Comparison of ENCODE assay signal across 9 mouse cellular contexts in the genomic region with DNA sequence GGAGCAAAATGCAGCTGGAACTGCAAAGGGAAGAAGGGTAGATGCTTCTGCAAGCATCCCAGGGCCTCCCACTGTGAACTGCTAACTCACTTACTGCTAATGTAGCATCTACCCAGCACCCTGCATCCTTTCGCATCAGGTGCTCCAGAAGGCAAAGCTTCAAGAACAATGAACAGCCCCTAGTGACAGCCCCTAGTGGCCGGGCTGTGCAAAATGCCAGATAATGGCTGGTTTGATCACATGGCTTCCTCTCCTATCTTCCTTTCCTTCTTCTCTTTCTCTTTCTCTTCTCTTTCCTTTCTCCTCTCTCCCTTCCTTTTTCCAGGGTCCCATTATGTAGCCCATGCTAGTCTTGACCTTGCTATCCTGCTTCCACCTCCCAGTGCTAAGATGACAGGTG. TPM values are rescaled to one million over a fixed set of nuclear protein-coding genes. Genes with fewer than 3 reads are reported as not detected.
DNase-seq lines count a peak whose midpoint lies in the region; ATAC-seq and TF ChIP-seq lines count a peak whose summit lies in the region.
"Had no signal": no experiment of that assay in that cellular context is flagged by ENCODE, and none has a peak within 500 bp of the region (broad histone marks: within the 10 kb centered on the region; RNA-seq: fewer than 3 reads in every experiment).

No protein-coding gene starts in this region.

- H3K4me3 ChIP-seq in kidney, embryonic 15.5 days (replicated peaks) = no peak overlapping the region
- H3K4me3 ChIP-seq in ES-Bruce4 (ENCODE audit: low read depth, low read length) = no peak overlapping the region
- no peak overlapping the region for H3K4me3 ChIP-seq in midbrain, postnatal 0 days (ENCODE audit: low read depth, low read length)

- no peaks in the 10 kb centered on the region for H3K36me3 ChIP-seq in kidney, embryonic 15.5 days
- H3K36me3 ChIP-seq in ES-Bruce4 (ENCODE audit: control insufficient read depth, insufficient read depth, low read length, poor library complexity, severe bottlenecking) = no peaks in the 10 kb centered on the region
- no peaks in the 10 kb centered on the region for H3K36me3 ChIP-seq in midbrain, postnatal 0 days (ENCODE audit: insufficient read depth, low read length)

- no peak for TF ChIP-seq POLR2A in ES-Bruce4 (IDR thresholded peaks at IDR 0.05; ENCODE audit: insufficient read depth, low read length)
- TF ChIP-seq POLR2A in brain, embryonic 14.5 days (IDR thresholded peaks at IDR 0.05; ENCODE audit: borderline replicate concordance, extremely low read depth, insufficient read depth, insufficient read length, poor library complexity, severe bottlenecking) = no peak

- H3K9ac ChIP-seq in kidney, embryonic 15.5 days = no peak overlapping the region
- H3K9ac ChIP-seq in ES-Bruce4 (ENCODE audit: low read depth, poor library complexity, severe bottlenecking) = no peak overlapping the region
- H3K9ac ChIP-seq in midbrain, postnatal 0 days (replicated peaks; ENCODE audit: low read length, poor library complexity, severe bottlenecking) = no peak overlapping the region

- no peak for ATAC-seq in kidney, embryonic 15.5 days (replicated peaks; ENCODE audit: low FRiP score)
- ATAC-seq in midbrain, postnatal 0 days (ENCODE audit: low FRiP score) = peak; percentile 16; the same call in 1 of the 2 replicates
- no peak for ATAC-seq in megakaryocyte, adult 5-6 weeks (ENCODE audit: poor library complexity, severe bottlenecking)

- H3K27ac ChIP-seq in kidney, embryonic 15.5 days = no peak overlapping the region
- H3K27ac ChIP-seq in ES-Bruce4 (ENCODE audit: insufficient read depth, low read length) = no peak overlapping the region
- no peak overlapping the region for H3K27ac ChIP-seq in midbrain, postnatal 0 days (ENCODE audit: low read depth, low read length)

- no peaks in the 10 kb centered on the region for H3K4me1 ChIP-seq in kidney, embryonic 15.5 days
- no peaks in the 10 kb centered on the region for H3K4me1 ChIP-seq in ES-Bruce4 (ENCODE audit: control insufficient read depth, insufficient read depth, low read length)
- no peaks in the 10 kb centered on the region for H3K4me1 ChIP-seq in midbrain, postnatal 0 days (ENCODE audit: insufficient read depth, low read length)

- TF ChIP-seq CTCF in ES-Bruce4 (IDR thresholded peaks at IDR 0.05; ENCODE audit: low read depth, low read length) = peak; percentile 54
- peak; percentile 55; the same call in 1 of the 2 replicates for TF ChIP-seq CTCF in brain, embryonic 14.5 days (IDR thresholded peaks at IDR 0.05; ENCODE audit: borderline replicate concordance, extremely low read depth, insufficient read depth, insufficient read length)
- peak; percentile 36 for TF ChIP-seq CTCF in midbrain, postnatal 0 days (IDR thresholded peaks at IDR 0.05)

- no peaks in the 10 kb centered on the region for H3K27me3 ChIP-seq in kidney, embryonic 15.5 days
- H3K27me3 ChIP-seq in ES-Bruce4 (ENCODE audit: control insufficient read depth, insufficient read depth, low read length, poor library complexity, severe bottlenecking) = no peaks in the 10 kb centered on the region
- H3K27me3 ChIP-seq in midbrain, postnatal 0 days (ENCODE audit: insufficient read depth, low read length) = no peaks in the 10 kb centered on the region

- TF ChIP-seq EP300 in ES-Bruce4 (IDR thresholded peaks at IDR 0.05; ENCODE audit: insufficient read depth, low read depth, low read length) = no peak

- WGBS in kidney, embryonic 15.5 days = 38% methylated on average over 2 of the region's 2 CpGs
- WGBS in midbrain, postnatal 0 days = 31% methylated on average over 2 of the region's 2 CpGs

- no peak overlapping the region for H3K4me2 ChIP-seq in kidney, embryonic 15.5 days
- no peak overlapping the region for H3K4me2 ChIP-seq in midbrain, postnatal 0 days (ENCODE audit: low read depth, low read length, poor library complexity, severe bottlenecking)

- peak; percentile 17 to 25 for DNase-seq in kidney, postnatal 4 days
- DNase-seq in brain, embryonic 14.5 days (ENCODE audit: low read depth) = peak; percentile 2
- no peak for DNase-seq in midbrain, postnatal 0 days (ENCODE audit: low spot score)
- DNase-seq in right cerebral cortex, postnatal 36 days (ENCODE audit: low spot score in 2 of 2) = no peak
- no peak for DNase-seq in layer of hippocampus, postnatal 14 days (ENCODE audit: low spot score in 2 of 2)
- DNase-seq: gastrocnemius, postnatal 10 days had no signal

- H3K9me3 ChIP-seq in kidney, embryonic 15.5 days (replicated peaks) = no peaks in the 10 kb centered on the region
- H3K9me3 ChIP-seq in ES-Bruce4 (replicated peaks; ENCODE audit: control insufficient read depth, insufficient read depth, low read length, poor library complexity, severe bottlenecking) = no peaks in the 10 kb centered on the region
- no peaks in the 10 kb centered on the region for H3K9me3 ChIP-seq in midbrain, postnatal 0 days (ENCODE audit: low read length)

RNA-seq across cellular contexts. Expression of gene Myh11, which starts 48.6 kb away (rescaled TPM):
- polyA plus RNA-seq in kidney, embryonic 15.5 days (2015; fragmentation: Nextera tagmentation; extraction: Ambion mirVana) = 7.0 and 30.6 TPM in 2 replicates
- polyA plus RNA-seq in ES-Bruce4 (2011; ENCODE audit: insufficient read depth, insufficient read length, low read depth, missing spikeins) = 0.21 and 0.35 TPM in 2 replicates
- polyA plus RNA-seq in brain, embryonic 14.5 days (2012; rRNA removed) = 0.25 and 0.74 TPM in 2 replicates
- total RNA-seq in midbrain, postnatal 0 days (2014; rRNA removed) = 0.82 and 1.9 TPM in 2 replicates
- polyA plus RNA-seq in midbrain, postnatal 0 days (2015; fragmentation: Nextera tagmentation; extraction: Ambion mirVana) = 0.62 and 0.66 TPM in 2 replicates
- total RNA-seq in megakaryocyte, adult 5-6 weeks (2015) = 0.02 TPM in 1 of 2 replicates, not detected in the other
- 0.04 TPM in 1 of 2 replicates, not detected in the other for total RNA-seq in megakaryocyte, adult 5-6 weeks (2017)
- total RNA-seq in layer of hippocampus, postnatal 14 days (2021) = 1 to 10 TPM; 4.5 to 5.4 TPM

Comparison
In these comparisons a context has a peak if more than half of its experiments do, and no peak if none do; other contexts are left out.
1. DNase-seq: peak in kidney, postnatal 4 days (2 of 2) and brain, embryonic 14.5 days (single experiment); none in midbrain, postnatal 0 days (single experiment), right cerebral cortex, postnatal 36 days (0 of 2) and layer of hippocampus, postnatal 14 days (0 of 2).
2. Peak in every context shown above with its lines, with median percentiles within 50 percentile points of each other: CTCF ChIP-seq.